Mouse (Mus musculus) midbrain, embryonic 16.5 days (tissue): ENCODE results near the gene Hist2h3c1. TPM values are rescaled to one million over a fixed set of nuclear protein-coding genes. Genes with fewer than 3 reads are reported as not detected.
"Not testable (repeated sequence)": the region's sequence is repeated elsewhere in the genome, so short reads cannot be mapped to it uniquely, and the experiment has no call there.

Source experiments
- ATAC-seq: fragments of 200-750 bp; cut with Nextera tagmentation; 2 replicates; pipeline ENCODE4 v1.8.0; 2017; ENCODE audit warnings: moderate TSS enrichment
- H3K27ac ChIP-seq: fragments of 300-500 bp; sonication (generic); 2 replicates; pipeline ENCODE4 v1.5.1; 2014; ENCODE audit warnings: mild to moderate bottlenecking, low read length, mixed read lengths
- H3K27me3 ChIP-seq: fragments of 300-500 bp; sonication (generic); 2 replicates; pipeline ENCODE4 v1.6.1; 2014; ENCODE audit warnings: low read depth, low read length, mixed read lengths; ENCODE audit not compliant: control insufficient read depth, insufficient read depth
- H3K36me3 ChIP-seq: fragments of 300-500 bp; sonication (generic); 2 replicates; pipeline ENCODE4 v1.6.1; 2014; ENCODE audit warnings: mild to moderate bottlenecking, low read length, moderate library complexity, mixed read lengths; ENCODE audit not compliant: control insufficient read depth, insufficient read depth
- H3K4me1 ChIP-seq: fragments of 300-500 bp; sonication (generic); 2 replicates; pipeline ENCODE4 v1.6.1; 2014; ENCODE audit warnings: mild to moderate bottlenecking, low read length, mixed read lengths; ENCODE audit not compliant: control insufficient read depth, insufficient read depth
- H3K4me2 ChIP-seq: fragments of 300-500 bp; sonication (generic); 2 replicates; pipeline ENCODE4 v1.6.1; 2014; ENCODE audit warnings: mild to moderate bottlenecking, low read length, mixed read lengths
- H3K4me3 ChIP-seq: fragments of 300-500 bp; sonication (generic); 2 replicates; pipeline ENCODE4 v1.5.1; 2014; ENCODE audit warnings: low read depth, mild to moderate bottlenecking, low read length, moderate library complexity, mixed read lengths
- H3K9ac ChIP-seq: fragments of 300-500 bp; sonication (generic); 2 replicates; pipeline ENCODE4 v1.6.1; 2014; ENCODE audit warnings: low read depth, low read length, mixed read lengths
- H3K9me3 ChIP-seq: fragments of 300-500 bp; sonication (generic); replicated peaks from 2 replicates; pipeline ENCODE4 v1.6.1; 2014; ENCODE audit warnings: mild to moderate bottlenecking, low read length, mixed read lengths; ENCODE audit not compliant: control insufficient read depth, poor library complexity, severe bottlenecking
- WGBS: fragments of 180-500 bp; shearing (Covaris S2); extraction: QIAGEN DNeasy Blood & Tissue Kit; methylation state at CpG from one replicate; pipeline ENCODE4 v1.1.7; 2014; 5-methylcytosine and 5-hydroxymethylcytosine counted together
- polyA plus RNA-seq: library from polyadenylated mRNA; unstranded; fragments of >200 nt; fragmentation: Nextera tagmentation; extraction: Ambion mirVana; gene quantifications from 2 replicates; pipeline ENCODE4 v1.2.1, GENCODE M21; 2015

The Hist2h3c1 gene
- polyA plus RNA-seq, 1 experiment from 2014 or later: not detected

- peak within 1 kb of the TSS; percentile 58 for H3K9ac ChIP-seq
- 7% methylated on average over 16 of the region's 85 CpGs for WGBS
- peak within 1 kb of the TSS; percentile 82 for H3K27ac ChIP-seq
- not testable (repeated sequence) for H3K36me3 ChIP-seq, H3K9me3 ChIP-seq, H3K27me3 ChIP-seq
- H3K4me2 ChIP-seq: peak within 1 kb of the TSS; percentile 56
- peaks cover 21% of the 10 kb centered on the region for H3K4me1 ChIP-seq
- peak; percentile 90 for ATAC-seq
- H3K4me3 ChIP-seq: peak within 1 kb of the TSS; percentile 34
Observed at GRCm38 (mm10) chr3:96239949-96240798, 6.3 kb upstream of the Hist2h3c1 start, which contains the start of gene Hist2h2aa2. Gene Hist2h2aa2 (minus strand): TSS chr3:96240276.

DNA sequence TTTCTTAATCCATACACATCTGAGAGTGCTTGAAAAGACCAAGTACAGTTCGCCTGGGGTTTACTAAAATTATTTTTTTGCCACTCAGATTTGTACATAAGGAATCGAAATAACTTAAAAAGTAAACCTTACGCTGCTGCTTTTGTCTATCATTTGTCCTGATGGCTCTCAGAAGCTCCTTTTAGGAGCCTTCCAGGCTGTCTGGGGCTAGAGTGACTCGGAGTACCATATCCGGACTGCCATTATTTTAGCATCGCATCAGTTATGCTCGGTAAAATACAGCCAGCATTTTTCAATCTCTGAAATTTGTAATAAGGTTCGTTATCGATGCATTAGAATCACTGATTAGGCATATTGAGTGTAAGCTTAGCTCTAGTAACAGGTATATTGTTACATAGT, 5.7 kb upstream of the Hist2h3c1 start:
- peak overlapping the region; percentile 34; the same call in 1 of the 2 replicates for H3K4me3 ChIP-seq
- WGBS: 72% methylated on average over 9 of the region's 9 CpGs
- H3K4me2 ChIP-seq: peak overlapping the region; percentile 56
- no peaks in the 10 kb centered on the region for H3K27me3 ChIP-seq
- no peak for ATAC-seq
- H3K9ac ChIP-seq: peak overlapping the region; percentile 58
- H3K36me3 ChIP-seq: no peaks in the 10 kb centered on the region
- peak overlapping the region; percentile 82 for H3K27ac ChIP-seq
- H3K4me1 ChIP-seq: peaks cover 21% of the 10 kb centered on the region
- no peaks in the 10 kb centered on the region for H3K9me3 ChIP-seq

DNA sequence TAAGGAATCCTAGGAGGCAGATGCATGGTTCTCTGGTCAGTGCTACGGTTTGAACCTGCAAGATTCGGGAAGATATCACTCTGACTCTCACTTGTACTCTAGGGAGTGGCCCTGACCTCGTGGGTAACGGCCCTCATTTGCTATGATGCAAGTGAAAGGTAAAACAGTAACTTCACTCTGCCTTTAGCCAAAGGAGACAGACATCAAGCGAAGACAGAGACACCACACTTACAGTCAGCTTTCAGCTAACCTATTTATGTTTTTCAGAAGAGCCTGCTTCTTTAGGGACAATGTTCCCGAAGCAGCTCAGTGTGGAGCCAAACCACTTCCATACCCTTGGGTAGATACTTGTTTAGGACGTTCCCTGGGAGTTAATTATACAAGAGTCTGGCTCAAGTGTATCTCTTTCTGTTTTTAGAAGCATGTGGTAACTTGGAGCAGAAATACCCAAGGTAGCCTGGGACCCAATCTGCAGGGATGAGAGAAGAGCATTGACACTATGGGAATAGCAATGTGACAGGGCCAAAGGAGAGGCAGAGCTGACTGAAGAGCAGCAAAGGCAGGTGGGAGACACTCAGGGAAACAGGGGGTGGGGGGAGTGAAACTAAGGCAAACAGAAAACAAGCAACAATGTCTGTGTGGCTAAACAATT, 2.4 kb upstream of the Hist2h3c1 start:
- Histone ChIP-seq H3K9ac (no peak overlapping the region), H3K9me3 (no peaks in the 10 kb centered on the region), H3K4me2 (peak overlapping the region; percentile 68; the same call in 1 of the 2 replicates), H3K27ac (peak overlapping the region; percentile 93), H3K4me1 (peaks cover 18% of the 10 kb centered on the region), H3K4me3 (no peak overlapping the region), H3K27me3 (no peaks in the 10 kb centered on the region), H3K36me3 (no peaks in the 10 kb centered on the region)
- 86% methylated on average over 7 of the region's 7 CpGs for WGBS
- ATAC-seq: no peak

GRCm38 (mm10) chr3:96245003-96245886, 1.2 kb upstream of the Hist2h3c1 start, which contains the start of gene Hist2h2aa1:
Gene Hist2h2aa1 (plus strand): TSS chr3:96245497.
- Histone ChIP-seq H3K4me3 (peak within 1 kb of the TSS; percentile 42), H3K9ac (peak within 1 kb of the TSS; percentile 77), H3K4me1 (peaks cover 18% of the 10 kb centered on the region), H3K27ac (peak within 1 kb of the TSS; percentile 93), H3K4me2 (peak within 1 kb of the TSS; percentile 68)
- not testable (repeated sequence) for H3K9me3 ChIP-seq, H3K27me3 ChIP-seq, H3K36me3 ChIP-seq
- 1% methylated on average over 23 of the region's 88 CpGs for WGBS
- ATAC-seq: peak; percentile 92

DNA sequence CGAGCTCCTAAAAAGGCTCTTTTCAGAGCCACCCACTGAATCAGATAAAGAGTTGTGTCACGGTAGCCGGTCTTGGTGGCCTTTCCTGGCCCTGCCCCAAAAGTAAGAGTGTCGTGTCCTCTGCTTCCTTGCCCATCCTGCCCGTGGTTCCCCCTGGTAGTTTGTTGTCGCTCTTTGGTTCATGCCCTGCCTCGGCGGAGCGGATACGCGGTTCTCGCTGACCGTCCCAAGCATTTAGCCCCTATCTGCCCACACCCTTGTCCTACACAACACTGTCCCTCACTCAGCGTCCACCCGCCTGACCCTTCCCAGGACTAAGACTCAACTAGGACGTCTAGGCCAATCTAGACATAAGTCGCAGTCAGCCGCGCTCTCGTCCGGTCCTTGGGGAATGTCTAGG, 467 bp upstream of the Hist2h3c1 start:
- H3K27me3 ChIP-seq, H3K9ac ChIP-seq, H3K36me3 ChIP-seq, H3K9me3 ChIP-seq: not testable (repeated sequence)
- Histone ChIP-seq H3K27ac (peak overlapping the region; percentile 60; the same call in 1 of the 2 replicates), H3K4me3 (peak overlapping the region; percentile 31), H3K4me1 (peaks cover 14% of the 10 kb centered on the region), H3K4me2 (0 out of 2 replicates have a peak overlapping the region, but pooled peaks have one; percentile 31)
- WGBS: 0% methylated on average over 10 of the region's 21 CpGs
- ATAC-seq: peak; percentile 59

DNA sequence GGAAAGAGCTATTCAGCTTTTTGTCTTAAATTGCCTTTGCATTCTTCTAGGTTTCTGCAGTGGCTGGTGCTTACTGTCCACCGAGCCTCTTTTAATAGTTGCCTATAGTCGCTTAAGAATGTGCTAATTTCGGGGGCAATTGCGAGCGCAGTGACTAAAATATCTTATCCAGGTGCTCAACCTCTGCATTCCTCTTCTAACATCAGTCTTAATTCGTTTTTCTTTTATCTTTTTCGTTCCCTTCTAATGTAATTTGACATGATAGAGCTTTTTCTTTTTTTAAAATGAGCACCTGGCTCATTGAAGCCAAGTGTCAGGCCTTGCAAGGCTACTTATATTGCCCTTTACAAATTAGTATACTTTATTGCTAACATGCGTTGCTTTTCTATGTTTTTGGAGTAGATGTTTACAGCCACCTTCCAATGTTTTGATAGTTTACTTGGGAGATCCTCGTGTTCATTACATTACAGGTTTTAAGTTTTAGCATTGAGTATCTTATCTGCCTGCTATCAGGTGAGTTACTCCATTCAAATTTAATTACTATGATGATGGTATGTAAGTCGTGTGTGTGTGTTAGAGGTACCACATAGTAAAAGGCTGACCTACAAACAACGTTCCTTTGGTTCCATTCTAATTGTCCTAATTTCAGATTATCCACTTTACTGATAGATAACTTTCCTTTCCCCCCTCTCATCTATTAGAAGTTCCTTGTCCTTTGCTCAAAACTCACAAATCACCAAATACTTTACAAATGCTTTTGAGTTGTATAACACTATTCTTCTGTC, 1.1 kb downstream of the Hist2h3c1 start:
- Histone ChIP-seq H3K9me3 (no peaks in the 10 kb centered on the region), H3K4me1 (peaks cover 13% of the 10 kb centered on the region), H3K36me3 (no peaks in the 10 kb centered on the region), H3K27me3 (no peaks in the 10 kb centered on the region), H3K4me3 (peak overlapping the region; percentile 26), H3K9ac (no peak overlapping the region), H3K27ac (no peak overlapping the region), H3K4me2 (peak overlapping the region; percentile 42)
- ATAC-seq: no peak
- 4% methylated on average over 11 of the region's 11 CpGs for WGBS

- no peak for ATAC-seq
- no peak overlapping the region for H3K27ac ChIP-seq
- no peaks in the 10 kb centered on the region for H3K36me3 ChIP-seq
- no peaks in the 10 kb centered on the region for H3K9me3 ChIP-seq
- peaks cover 13% of the 10 kb centered on the region for H3K4me1 ChIP-seq
- no peak overlapping the region for H3K4me3 ChIP-seq
- H3K9ac ChIP-seq: no peak overlapping the region
- H3K27me3 ChIP-seq: no peaks in the 10 kb centered on the region
- no peak overlapping the region; the same call in 1 of the 2 replicates for H3K4me2 ChIP-seq
- WGBS: 58% methylated on average over 6 of the region's 6 CpGs
Observed at GRCm38 (mm10) chr3:96248141-96249033, 1.9 kb downstream of the Hist2h3c1 start.
